Mouse (Mus musculus) regulatory T cell (primary cell): ENCODE results near the gene Mt2.

Source experiments
- in situ Hi-C: fragments of 300-600 bp; cut with MboI, MseI; formaldehyde crosslinking; loops from one replicate; pipeline ENCODE4 v1.15.1; 2025; ENCODE audit warnings: high pct_unique_total_duplicates

Gene Mt2

GRCm38 (mm10) chr8:94199202-94199869 is 26.9 kb downstream of the Mt2 start:
- in situ Hi-C loops: no loop called here

GRCm38 (mm10) chr8:94204043-94204442 is 31.6 kb downstream of the Mt2 start:
- in situ Hi-C loops: loop anchor here (5.0 to 10.0 kb wide), 3 partner anchors 37 to 1849 kb away; partner anchors contain the start of gene Irx5

- in situ Hi-C loops: loop anchor here (10.0 kb wide), 1 partner anchor 1851 kb away; the partner anchor contains the start of gene Irx5
Observed at GRCm38 (mm10) chr8:94205736-94206135, 33.3 kb downstream of the Mt2 start.

GRCm38 (mm10) chr8:94206256-94206655 is 33.8 kb downstream of the Mt2 start:
- in situ Hi-C loops: loop anchor here (10.0 kb wide), 1 partner anchor 1851 kb away; the partner anchor contains the start of gene Irx5

GRCm38 (mm10) chr8:94207491-94207890 is 35.0 kb downstream of the Mt2 start:
- in situ Hi-C loops: loop anchor here (10.0 kb wide), 1 partner anchor 1853 kb away; the partner anchor contains the start of gene Irx5

DNA sequence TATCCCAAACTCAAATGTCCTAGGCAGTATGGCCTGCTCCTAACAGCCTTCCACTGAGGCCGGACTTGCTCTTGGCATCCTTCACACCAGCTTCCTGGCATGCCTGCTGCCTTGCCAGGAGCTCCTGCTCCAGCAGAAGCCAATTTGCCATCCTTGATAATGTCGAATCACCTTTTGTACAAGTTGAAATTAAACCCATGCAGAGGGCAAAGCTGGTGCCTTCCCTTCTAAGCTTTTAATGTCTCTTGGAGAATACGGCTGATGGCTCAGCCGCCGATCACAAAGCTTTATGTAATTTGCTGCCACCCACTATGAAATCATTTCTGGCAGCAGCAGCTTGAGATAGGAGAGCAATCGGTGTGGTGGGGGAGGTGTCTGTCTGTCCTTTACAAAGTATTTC is 37.2 kb downstream of the Mt2 start:
- in situ Hi-C loops: loop anchor here (10.0 kb wide), 1 partner anchor 1855 kb away; the partner anchor contains the start of gene Irx5

- in situ Hi-C loops: no loop called here
Observed at GRCm38 (mm10) chr8:94210225-94210624, 37.8 kb downstream of the Mt2 start.

GRCm38 (mm10) chr8:94213819-94214218 is 41.4 kb downstream of the Mt2 start:
- in situ Hi-C loops: no loop called here

GRCm38 (mm10) chr8:94214252-94215173 is 42.0 kb downstream of the Mt2 start, which contains the start of gene Nup93:
Gene Nup93, plus strand, starts transcription at chr8:94214564.
- in situ Hi-C loops: no loop called here
